Mouse (Mus musculus): Measurements from ENCODE around the gene Bcl11a.

- TF ChIP-seq CTCF (IDR thresholded peaks at IDR 0.05; ENCODE audit: low read depth) (no peak), EP300 (IDR thresholded peaks at IDR 0.05; ENCODE audit: low read depth) (no peak)
Observed at GRCm38 (mm10) chr11:24044025-24044424, 33.8 kb upstream of the Bcl11a start.

All from liver, postnatal 0 days (tissue).